Mouse (Mus musculus) embryonic facial prominence, embryonic 11.5 days (tissue): Measurements from ENCODE around the gene Unc93a2. TPM values are rescaled to one million over a fixed set of nuclear protein-coding genes. Genes with fewer than 3 reads are reported as not detected.
"Not testable (repeated sequence)": the region's sequence is repeated elsewhere in the genome, so short reads cannot be mapped to it uniquely, and the experiment has no call there.

Source experiments
- ATAC-seq: fragments of 200-750 bp; cut with Nextera tagmentation; replicated peaks from 2 replicates; pipeline ENCODE4 v1.8.0; 2017; ENCODE audit warnings: low read depth; ENCODE audit not compliant: insufficient number of reproducible peaks, low FRiP score, low TSS enrichment
- DNase-seq: peaks from one replicate; pipeline ENCODE4 v3.0.0-alpha.2; 2015; ENCODE audit warnings: low spot score
- H3K27ac ChIP-seq: fragments of 300-500 bp; sonication (generic); replicated peaks from 2 replicates; pipeline ENCODE4 v1.5.1; 2014; ENCODE audit warnings: mild to moderate bottlenecking, low read depth, low read length, control low read depth
- H3K27me3 ChIP-seq: fragments of 300-500 bp; sonication (generic); 2 replicates; pipeline ENCODE4 v1.6.1; 2014; ENCODE audit warnings: mild to moderate bottlenecking, low read length, moderate library complexity, mixed read lengths; ENCODE audit not compliant: control insufficient read depth, insufficient read depth
- H3K36me3 ChIP-seq: fragments of 300-500 bp; sonication (generic); replicated peaks from 2 replicates; pipeline ENCODE4 v1.6.1; 2014; ENCODE audit warnings: low read depth, mild to moderate bottlenecking, low read length, moderate library complexity, mixed read lengths; ENCODE audit not compliant: control insufficient read depth, insufficient read depth
- H3K4me1 ChIP-seq: fragments of 300-500 bp; sonication (generic); 2 replicates; pipeline ENCODE4 v1.6.1; 2014; ENCODE audit warnings: low read length, mixed read lengths; ENCODE audit not compliant: control insufficient read depth, insufficient read depth
- H3K4me2 ChIP-seq: fragments of 300-500 bp; sonication (generic); 2 replicates; pipeline ENCODE4 v1.6.1; 2014; ENCODE audit warnings: low read depth, mild to moderate bottlenecking, control low read depth, low read length, moderate library complexity
- H3K4me3 ChIP-seq: fragments of 300-500 bp; sonication (generic); 2 replicates; pipeline ENCODE4 v1.5.1; 2014; ENCODE audit warnings: low read depth, low read length, control low read depth
- H3K9ac ChIP-seq: fragments of 300-500 bp; sonication (generic); replicated peaks from 2 replicates; pipeline ENCODE4 v1.6.1; 2014; ENCODE audit warnings: mild to moderate bottlenecking, control low read depth, low read length
- H3K9me3 ChIP-seq: fragments of 300-500 bp; sonication (generic); replicated peaks from 2 replicates; pipeline ENCODE4 v1.6.1; 2016; ENCODE audit warnings: mild to moderate bottlenecking, low read length, inconsistent platforms, mixed read lengths; ENCODE audit not compliant: control insufficient read depth
- WGBS: fragments of 180-500 bp; shearing (Covaris S2); extraction: QIAGEN DNeasy Blood & Tissue Kit; methylation state at CpG from one replicate; pipeline ENCODE4 v1.1.7; 2014; 5-methylcytosine and 5-hydroxymethylcytosine counted together
- polyA plus RNA-seq: library from polyadenylated mRNA; unstranded; fragments of >200 nt; fragmentation: Nextera tagmentation; extraction: Ambion mirVana; gene quantifications from 2 replicates; pipeline ENCODE4 v1.2.1, GENCODE M21; 2014

The Unc93a2 gene
- polyA plus RNA-seq, 1 experiment from 2014 or later, result not detected

- H3K4me3 ChIP-seq, H3K27me3 ChIP-seq, H3K9me3 ChIP-seq, H3K4me1 ChIP-seq, H3K9ac ChIP-seq, H3K4me2 ChIP-seq, DNase-seq, ATAC-seq, H3K27ac ChIP-seq, H3K36me3 ChIP-seq: not testable (repeated sequence)
- WGBS, result 82% methylated on average over 6 of the region's 6 CpGs
Observed at GRCm38 (mm10) chr17:7398198-7398847, 13.1 kb upstream of the Unc93a2 start.

- WGBS, result 87% methylated on average over 11 of the region's 13 CpGs
- not testable (repeated sequence) for ATAC-seq, DNase-seq, H3K27ac ChIP-seq, H3K27me3 ChIP-seq, H3K4me3 ChIP-seq, H3K4me2 ChIP-seq, H3K9me3 ChIP-seq, H3K9ac ChIP-seq, H3K36me3 ChIP-seq, H3K4me1 ChIP-seq
Observed at GRCm38 (mm10) chr17:7397079-7397478, 11.8 kb upstream of the Unc93a2 start.

- ATAC-seq, H3K4me3 ChIP-seq, H3K4me2 ChIP-seq, H3K27me3 ChIP-seq, H3K36me3 ChIP-seq, H3K9me3 ChIP-seq, DNase-seq, H3K9ac ChIP-seq, H3K27ac ChIP-seq, H3K4me1 ChIP-seq: not testable (repeated sequence)
- no CpG with 5 or more reads among the region's 2 CpGs for WGBS
Observed at GRCm38 (mm10) chr17:7396288-7396687, 11.0 kb upstream of the Unc93a2 start.

DNA sequence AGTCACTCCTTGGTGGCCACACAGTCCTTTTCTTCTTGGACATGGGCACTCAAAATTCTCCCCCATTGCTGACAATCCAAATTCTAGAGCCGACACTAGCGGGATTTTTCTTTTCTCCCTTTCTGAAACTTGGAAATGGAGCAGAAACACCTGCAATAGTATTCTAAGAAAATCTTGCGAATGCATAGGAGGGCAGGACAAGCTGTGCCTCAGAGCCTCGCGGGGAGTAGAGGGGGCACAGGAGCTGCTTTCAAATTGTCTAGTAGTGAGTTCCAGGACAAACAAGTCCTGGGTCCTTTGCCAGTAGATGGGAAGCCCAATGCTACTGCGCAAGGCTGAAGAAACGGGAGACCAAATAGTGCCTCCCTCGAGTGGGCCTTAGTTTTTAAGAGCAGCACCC, 10.4 kb upstream of the Unc93a2 start:
- H3K36me3 ChIP-seq, H3K4me1 ChIP-seq, H3K27me3 ChIP-seq, H3K27ac ChIP-seq, H3K4me2 ChIP-seq, H3K9ac ChIP-seq, DNase-seq, H3K4me3 ChIP-seq, ATAC-seq, H3K9me3 ChIP-seq: not testable (repeated sequence)
- 88% methylated on average over 7 of the region's 8 CpGs for WGBS

DNA sequence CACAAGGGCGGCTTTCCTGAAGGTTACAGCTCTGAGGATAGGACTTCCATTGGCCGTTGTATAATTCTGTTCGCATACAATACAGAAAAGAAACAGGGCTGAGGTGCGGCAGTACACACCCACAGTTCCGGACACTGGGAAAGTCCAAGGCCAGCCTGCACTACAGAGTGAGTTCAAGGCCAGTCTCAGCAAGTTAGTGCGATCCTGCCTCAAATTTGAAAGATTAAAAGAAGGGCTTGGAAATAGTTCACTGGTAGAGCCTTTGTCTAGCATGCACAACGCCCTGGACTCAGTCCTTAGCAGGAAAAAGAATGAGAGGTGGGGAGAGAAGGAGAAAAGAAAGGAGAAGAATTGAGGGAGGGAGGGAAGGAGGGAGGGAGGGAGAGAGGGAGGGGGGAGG, 9.9 kb upstream of the Unc93a2 start:
- H3K4me1 ChIP-seq, H3K27me3 ChIP-seq, H3K4me3 ChIP-seq, ATAC-seq, H3K9ac ChIP-seq, H3K27ac ChIP-seq, H3K36me3 ChIP-seq, DNase-seq, H3K9me3 ChIP-seq, H3K4me2 ChIP-seq: not testable (repeated sequence)
- WGBS, result 85% methylated on average over 7 of the region's 7 CpGs

DNA sequence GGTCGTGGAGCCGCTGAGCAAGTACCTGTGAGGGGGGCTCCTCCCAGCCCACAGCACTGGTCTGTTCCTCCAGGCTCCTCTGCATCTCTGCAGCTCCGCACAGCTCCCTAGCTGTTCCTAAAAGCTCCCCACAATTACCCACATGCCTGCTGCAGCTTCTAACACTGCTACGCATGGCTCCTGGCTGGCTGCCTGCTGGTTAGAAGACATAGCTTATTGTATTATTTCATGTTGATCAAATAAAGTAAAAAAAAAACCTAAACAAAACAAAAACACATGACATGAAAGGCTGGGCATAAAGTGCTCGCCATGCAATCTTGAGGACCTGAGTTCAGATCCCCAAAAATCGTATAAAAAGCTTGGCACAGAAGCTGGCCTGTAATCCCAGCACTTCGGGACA, 4.6 kb upstream of the Unc93a2 start:
- not testable (repeated sequence) for ATAC-seq, DNase-seq, H3K4me1 ChIP-seq, H3K9me3 ChIP-seq, H3K4me3 ChIP-seq, H3K36me3 ChIP-seq, H3K27me3 ChIP-seq, H3K27ac ChIP-seq, H3K4me2 ChIP-seq, H3K9ac ChIP-seq
- WGBS, result 73% methylated on average over 7 of the region's 7 CpGs

DNA sequence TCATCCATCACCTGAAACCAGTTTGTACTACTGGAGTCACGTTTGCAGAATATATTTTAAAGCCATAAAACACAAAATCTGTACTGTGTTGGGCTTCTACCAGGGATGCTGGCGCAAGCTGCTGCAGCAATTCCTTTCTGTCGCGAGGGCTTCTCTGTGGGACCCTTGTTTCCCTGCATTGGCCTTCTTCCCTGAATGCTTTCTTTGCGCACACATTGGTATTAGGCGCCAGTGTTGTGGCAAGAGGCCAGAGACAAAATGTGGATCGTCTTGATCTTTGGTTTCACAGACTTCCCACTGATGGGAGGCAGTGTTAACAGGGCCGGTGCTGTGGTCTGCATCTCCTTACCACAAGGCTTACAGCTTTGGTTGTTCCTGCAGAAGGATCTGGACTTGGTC, 3.7 kb upstream of the Unc93a2 start:
- 87% methylated on average over 6 of the region's 8 CpGs for WGBS

GRCm38 (mm10) chr17:7388341-7388957, 3.2 kb upstream of the Unc93a2 start:
- H3K4me3 ChIP-seq, DNase-seq, H3K4me1 ChIP-seq, ATAC-seq, H3K27ac ChIP-seq, H3K9me3 ChIP-seq, H3K9ac ChIP-seq, H3K27me3 ChIP-seq, H3K36me3 ChIP-seq, H3K4me2 ChIP-seq: not testable (repeated sequence)
- WGBS, result no CpG with 5 or more reads among the region's 2 CpGs

More for the DNA sequence above, 3.7 kb upstream of the Unc93a2 start:
- H3K27me3 ChIP-seq, H3K4me2 ChIP-seq, H3K4me1 ChIP-seq, DNase-seq, H3K27ac ChIP-seq, H3K36me3 ChIP-seq, H3K4me3 ChIP-seq, H3K9me3 ChIP-seq, H3K9ac ChIP-seq, ATAC-seq: not testable (repeated sequence)
